Mouse (Mus musculus): ENCODE measurements around the gene Oca2. TPM values are rescaled to one million over a fixed set of nuclear protein-coding genes. Genes with fewer than 3 reads are reported as not detected.

Oca2 gene
- polyA plus RNA-seq, 1 experiment from 2014 or later, result 0.75 TPM

DNA sequence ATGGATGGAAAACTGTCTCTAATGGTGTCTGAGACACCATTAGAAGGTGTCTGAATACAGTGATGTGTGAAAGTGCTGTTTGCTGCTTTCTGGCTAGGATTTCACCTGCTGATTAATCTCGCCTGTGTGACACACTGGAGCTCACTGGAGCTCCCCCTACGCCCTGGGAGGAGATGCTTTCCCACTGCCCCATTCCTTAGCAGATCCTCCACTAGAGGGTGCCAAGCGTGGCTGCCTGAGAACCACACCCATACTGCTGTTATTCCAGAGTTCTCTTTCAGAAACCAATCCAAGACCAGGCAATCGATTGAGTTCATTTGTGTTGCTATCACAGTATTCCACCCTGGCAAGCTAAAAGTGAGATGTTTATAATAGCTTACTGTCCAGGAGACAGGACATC is 88.2 kb downstream of the Oca2 start:
- DNase-seq (ENCODE audit: low spot score), result peak; percentile 21
- no peak overlapping the region for H3K9ac ChIP-seq (ENCODE audit: low read length)
- WGBS, result 42% methylated on average over 4 of the region's 4 CpGs
- no peaks in the 10 kb centered on the region for H3K4me1 ChIP-seq (ENCODE audit: control insufficient read depth, insufficient read depth, low read length)
- H3K36me3 ChIP-seq (ENCODE audit: control insufficient read depth, insufficient read depth, low read length), result no peaks in the 10 kb centered on the region
- ATAC-seq, result no peak
- no peak overlapping the region for H3K4me3 ChIP-seq (ENCODE audit: low read depth, low read length)
- no peaks in the 10 kb centered on the region for H3K27me3 ChIP-seq (replicated peaks; ENCODE audit: control insufficient read depth, insufficient read depth, low read length)
- H3K4me2 ChIP-seq (ENCODE audit: low read length), result no peak overlapping the region
- H3K27ac ChIP-seq (ENCODE audit: low read depth, low read length), result no peak overlapping the region
- H3K9me3 ChIP-seq (replicated peaks; ENCODE audit: control insufficient read depth, low read length), result no peaks in the 10 kb centered on the region

DNA sequence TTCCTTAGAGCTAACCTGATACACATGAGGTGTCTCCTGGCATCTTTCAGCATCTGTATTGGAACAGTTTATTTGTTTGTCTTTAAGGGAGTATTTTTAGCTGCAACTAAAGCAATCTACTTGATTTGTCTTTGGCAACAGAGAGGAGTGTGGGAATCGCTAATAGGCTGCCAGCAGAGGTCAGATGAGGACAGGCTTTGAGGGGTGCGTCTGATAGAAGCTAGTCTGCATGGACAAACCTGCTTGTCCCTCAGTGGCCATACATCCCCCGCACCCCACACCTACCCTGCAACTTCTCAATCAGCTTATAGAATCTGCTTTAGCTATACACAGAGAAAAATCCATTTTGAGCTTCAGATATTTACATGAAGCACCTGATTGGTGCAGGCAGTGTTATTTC is 109.0 kb downstream of the Oca2 start:
- Histone ChIP-seq H3K9ac (ENCODE audit: low read length) (no peak overlapping the region), H3K27ac (ENCODE audit: low read depth, low read length) (no peak overlapping the region), H3K4me2 (ENCODE audit: low read length) (no peak overlapping the region), H3K4me1 (ENCODE audit: control insufficient read depth, insufficient read depth, low read length) (no peaks in the 10 kb centered on the region), H3K36me3 (ENCODE audit: control insufficient read depth, insufficient read depth, low read length) (no peaks in the 10 kb centered on the region), H3K4me3 (ENCODE audit: low read depth, low read length) (no peak overlapping the region), H3K9me3 (replicated peaks; ENCODE audit: control insufficient read depth, low read length) (no peaks in the 10 kb centered on the region), H3K27me3 (replicated peaks; ENCODE audit: control insufficient read depth, insufficient read depth, low read length) (no peaks in the 10 kb centered on the region)
- ATAC-seq (no peak), DNase-seq (ENCODE audit: low spot score) (peak; percentile 29)
- WGBS, result 49% methylated on average over 3 of the region's 3 CpGs

GRCm38 (mm10) chr7:56356658-56357342 is 117.2 kb downstream of the Oca2 start:
- DNase-seq (ENCODE audit: low spot score), result no peak
- H3K4me1 ChIP-seq (ENCODE audit: control insufficient read depth, insufficient read depth, low read length), result no peaks in the 10 kb centered on the region
- no peak overlapping the region for H3K27ac ChIP-seq (ENCODE audit: low read depth, low read length)
- no peaks in the 10 kb centered on the region for H3K27me3 ChIP-seq (replicated peaks; ENCODE audit: control insufficient read depth, insufficient read depth, low read length)
- H3K4me3 ChIP-seq (ENCODE audit: low read depth, low read length), result no peak overlapping the region
- no peak for ATAC-seq
- H3K36me3 ChIP-seq (ENCODE audit: control insufficient read depth, insufficient read depth, low read length), result no peaks in the 10 kb centered on the region
- H3K9me3 ChIP-seq (replicated peaks; ENCODE audit: control insufficient read depth, low read length), result no peaks in the 10 kb centered on the region
- WGBS, result 84% methylated on average over 4 of the region's 4 CpGs
- H3K9ac ChIP-seq (ENCODE audit: low read length), result no peak overlapping the region
- no peak overlapping the region for H3K4me2 ChIP-seq (ENCODE audit: low read length)

DNA sequence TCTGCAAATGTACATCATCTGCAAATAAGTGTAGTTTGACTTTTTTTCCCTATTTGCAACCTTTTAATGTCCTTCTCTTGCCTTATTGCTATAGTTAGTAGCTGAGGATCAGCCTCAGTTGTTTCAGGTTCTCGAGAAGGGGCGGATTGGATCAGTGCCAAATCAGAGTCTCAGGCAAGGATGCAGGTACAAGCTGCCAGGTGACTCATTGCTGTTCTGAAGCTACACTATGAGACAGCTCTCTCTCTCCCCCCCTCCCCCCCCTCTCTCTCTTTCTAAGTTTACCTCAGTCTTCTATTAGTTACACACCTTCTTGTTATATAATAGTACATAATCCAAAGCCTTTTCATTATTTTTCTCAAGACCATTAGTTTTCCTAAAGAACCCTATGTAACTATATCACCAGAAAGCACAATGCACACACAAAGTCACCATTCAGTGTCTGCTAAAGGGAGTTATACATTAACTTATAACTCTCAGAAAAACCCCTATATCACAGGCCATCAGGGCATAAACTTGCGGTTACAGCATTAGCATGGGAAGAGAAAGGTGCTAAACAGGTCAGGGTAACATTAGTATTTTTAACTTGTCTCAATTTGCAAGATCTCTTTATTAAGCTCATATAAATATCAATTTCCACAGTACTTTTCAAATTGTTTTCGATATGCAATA is 142.3 kb downstream of the Oca2 start:
- WGBS, result 87% methylated on average over 4 of the region's 4 CpGs
- Histone ChIP-seq H3K27me3 (replicated peaks; ENCODE audit: control insufficient read depth, insufficient read depth, low read length) (no peaks in the 10 kb centered on the region), H3K9me3 (replicated peaks; ENCODE audit: control insufficient read depth, low read length) (no peaks in the 10 kb centered on the region), H3K4me2 (ENCODE audit: low read length) (no peak overlapping the region), H3K9ac (ENCODE audit: low read length) (no peak overlapping the region), H3K4me3 (ENCODE audit: low read depth, low read length) (no peak overlapping the region), H3K4me1 (ENCODE audit: control insufficient read depth, insufficient read depth, low read length) (no peaks in the 10 kb centered on the region), H3K27ac (ENCODE audit: low read depth, low read length) (no peak overlapping the region), H3K36me3 (ENCODE audit: control insufficient read depth, insufficient read depth, low read length) (no peaks in the 10 kb centered on the region)
- ATAC-seq (no peak), DNase-seq (ENCODE audit: low spot score) (no peak)

DNA sequence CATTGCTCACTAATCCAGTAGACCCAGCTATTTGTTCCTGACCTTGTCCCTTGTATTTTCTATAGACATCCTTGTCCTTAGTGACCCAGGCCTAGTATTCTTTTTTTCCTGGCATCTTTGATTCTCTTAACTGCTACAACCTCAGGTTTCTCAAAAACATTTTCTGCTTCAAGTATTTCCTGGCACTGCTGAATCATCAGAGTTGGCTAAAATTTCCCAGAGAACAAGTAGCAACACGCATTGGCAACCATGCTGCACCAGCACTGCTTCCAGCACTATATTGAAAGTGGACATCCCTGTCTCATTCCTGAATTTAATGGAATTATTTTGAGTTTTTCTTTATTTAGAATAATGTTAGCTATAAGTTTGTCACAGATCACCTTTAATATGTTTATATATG is 143.1 kb downstream of the Oca2 start:
- no peaks in the 10 kb centered on the region for H3K4me1 ChIP-seq (ENCODE audit: control insufficient read depth, insufficient read depth, low read length)
- no peak overlapping the region for H3K9ac ChIP-seq (ENCODE audit: low read length)
- no peak overlapping the region for H3K4me2 ChIP-seq (ENCODE audit: low read length)
- no peak for ATAC-seq
- H3K27ac ChIP-seq (ENCODE audit: low read depth, low read length), result no peak overlapping the region
- WGBS, result 69% methylated on average over 1 of the region's 1 CpGs
- H3K9me3 ChIP-seq (replicated peaks; ENCODE audit: control insufficient read depth, low read length), result no peaks in the 10 kb centered on the region
- H3K27me3 ChIP-seq (replicated peaks; ENCODE audit: control insufficient read depth, insufficient read depth, low read length), result no peaks in the 10 kb centered on the region
- peak; percentile 51 for DNase-seq (ENCODE audit: low spot score)
- H3K36me3 ChIP-seq (ENCODE audit: control insufficient read depth, insufficient read depth, low read length), result no peaks in the 10 kb centered on the region
- no peak overlapping the region for H3K4me3 ChIP-seq (ENCODE audit: low read depth, low read length)

DNA sequence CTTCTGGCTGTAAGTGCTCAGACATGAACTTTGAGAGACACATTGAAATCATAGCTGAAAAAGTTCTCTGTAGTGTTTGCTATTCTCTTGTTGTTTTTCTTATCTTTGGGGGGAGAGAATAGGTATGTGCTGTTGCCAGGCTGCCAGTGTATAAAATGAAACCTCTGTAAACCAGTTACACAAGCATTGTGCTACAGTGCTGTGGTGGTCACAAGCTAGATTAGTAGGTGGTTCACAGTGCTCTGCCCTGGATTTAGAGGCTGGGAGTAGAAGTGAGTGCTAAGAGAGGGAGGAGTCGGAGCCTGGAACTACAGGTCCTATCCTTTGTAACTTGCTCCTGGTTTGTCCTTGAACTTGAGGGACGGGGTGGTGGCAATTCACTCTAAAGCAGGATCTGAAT is 148.7 kb downstream of the Oca2 start:
- 84% methylated on average over 2 of the region's 2 CpGs for WGBS
- Histone ChIP-seq H3K4me3 (ENCODE audit: low read depth, low read length) (no peak overlapping the region), H3K27ac (ENCODE audit: low read depth, low read length) (no peak overlapping the region), H3K4me1 (ENCODE audit: control insufficient read depth, insufficient read depth, low read length) (no peaks in the 10 kb centered on the region), H3K27me3 (replicated peaks; ENCODE audit: control insufficient read depth, insufficient read depth, low read length) (no peaks in the 10 kb centered on the region), H3K9me3 (replicated peaks; ENCODE audit: control insufficient read depth, low read length) (no peaks in the 10 kb centered on the region), H3K9ac (ENCODE audit: low read length) (no peak overlapping the region), H3K36me3 (ENCODE audit: control insufficient read depth, insufficient read depth, low read length) (no peaks in the 10 kb centered on the region), H3K4me2 (ENCODE audit: low read length) (no peak overlapping the region)
- DNase-seq (ENCODE audit: low spot score) (no peak), ATAC-seq (no peak)

DNA sequence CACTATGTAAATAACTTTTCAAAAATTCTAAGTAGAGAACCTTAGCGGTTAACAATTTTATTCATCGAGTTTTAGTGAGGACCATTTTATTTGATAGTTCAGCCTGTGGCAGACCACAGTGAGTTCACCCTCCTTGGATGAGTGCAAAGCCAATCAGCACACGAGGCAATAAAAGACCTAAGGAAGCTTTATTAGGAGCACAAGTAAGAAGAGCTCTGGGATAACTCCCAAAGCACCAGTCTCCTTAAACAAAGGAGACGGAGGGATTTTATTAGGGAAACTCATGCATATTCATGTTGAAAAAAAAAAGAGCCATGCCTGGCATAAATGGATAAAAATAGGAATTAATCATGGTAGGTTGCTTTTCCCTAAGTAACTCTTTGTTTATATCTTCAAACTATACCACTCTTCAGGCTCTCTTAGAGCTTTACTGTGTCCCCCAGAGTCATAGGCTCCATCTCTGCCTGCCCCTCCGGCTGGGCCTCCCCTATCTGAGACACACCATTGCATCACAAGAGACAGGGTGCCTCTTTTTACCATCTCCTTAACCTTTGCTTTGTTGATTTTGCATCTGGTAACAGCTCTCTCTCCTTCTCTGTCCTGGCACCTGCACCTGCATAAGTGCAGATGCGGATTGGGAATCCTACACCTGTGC is 178.7 kb downstream of the Oca2 start:
- no peak overlapping the region for H3K27ac ChIP-seq (ENCODE audit: low read depth, low read length)
- ATAC-seq (peak; percentile 80), DNase-seq (ENCODE audit: low spot score) (peak; percentile 69)
- 19% methylated on average over 6 of the region's 6 CpGs for WGBS
- peaks cover 5% of the 10 kb centered on the region; the same call in 1 of the 2 replicates for H3K4me1 ChIP-seq (ENCODE audit: control insufficient read depth, insufficient read depth, low read length)
- H3K4me3 ChIP-seq (ENCODE audit: low read depth, low read length), result no peak overlapping the region
- no peaks in the 10 kb centered on the region for H3K36me3 ChIP-seq (ENCODE audit: control insufficient read depth, insufficient read depth, low read length)
- H3K9ac ChIP-seq (ENCODE audit: low read length), result no peak overlapping the region
- H3K9me3 ChIP-seq (replicated peaks; ENCODE audit: control insufficient read depth, low read length), result peaks cover 3% of the 10 kb centered on the region; the same call in 1 of the 2 replicates
- no peaks in the 10 kb centered on the region for H3K27me3 ChIP-seq (replicated peaks; ENCODE audit: control insufficient read depth, insufficient read depth, low read length)
- H3K4me2 ChIP-seq (ENCODE audit: low read length), result no peak overlapping the region

DNA sequence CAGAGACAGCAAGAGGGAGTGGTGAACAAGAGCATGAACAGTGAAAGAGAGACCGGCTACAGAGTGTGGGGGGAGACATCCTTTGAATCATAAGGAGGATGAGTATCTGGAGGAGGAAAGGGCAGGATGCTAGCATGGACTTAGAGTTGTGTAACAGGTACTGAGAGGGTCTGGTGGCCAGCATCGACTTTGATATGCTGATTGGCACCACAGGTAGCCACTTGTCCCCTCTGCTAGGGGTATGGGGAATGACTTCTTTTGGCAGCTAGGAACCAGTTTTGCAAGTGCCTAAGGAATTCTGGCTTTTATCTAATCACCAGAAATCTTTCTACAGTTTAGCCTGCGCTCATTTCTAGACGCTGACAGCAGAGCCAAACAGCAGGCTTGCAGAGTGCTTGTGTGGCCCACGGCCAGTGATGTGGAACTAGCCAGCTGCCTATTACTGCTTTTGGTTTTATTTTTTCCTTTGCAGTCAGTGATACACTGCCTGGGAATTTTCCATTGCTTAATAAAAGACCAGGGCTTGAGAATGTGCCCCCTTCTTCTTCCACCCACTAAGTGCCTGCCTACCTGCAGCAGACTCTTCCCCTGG is 179.8 kb downstream of the Oca2 start:
- 29% methylated on average over 5 of the region's 5 CpGs for WGBS
- H3K27me3 ChIP-seq (replicated peaks; ENCODE audit: control insufficient read depth, insufficient read depth, low read length), result no peaks in the 10 kb centered on the region
- no peak for ATAC-seq
- H3K4me1 ChIP-seq (ENCODE audit: control insufficient read depth, insufficient read depth, low read length), result peaks cover 5% of the 10 kb centered on the region; the same call in 1 of the 2 replicates
- DNase-seq (ENCODE audit: low spot score), result peak; percentile 49
- peaks cover 3% of the 10 kb centered on the region; the same call in 1 of the 2 replicates for H3K9me3 ChIP-seq (replicated peaks; ENCODE audit: control insufficient read depth, low read length)
- no peak overlapping the region for H3K9ac ChIP-seq (ENCODE audit: low read length)
- no peaks in the 10 kb centered on the region for H3K36me3 ChIP-seq (ENCODE audit: control insufficient read depth, insufficient read depth, low read length)
- no peak overlapping the region for H3K4me3 ChIP-seq (ENCODE audit: low read depth, low read length)
- H3K4me2 ChIP-seq (ENCODE audit: low read length), result no peak overlapping the region
- H3K27ac ChIP-seq (ENCODE audit: low read depth, low read length), result no peak overlapping the region
